Mouse (Mus musculus) hindbrain, postnatal 0 days (tissue): Measurements from ENCODE around the gene Cpt1b. TPM values are rescaled to one million over a fixed set of nuclear protein-coding genes. Genes with fewer than 3 reads are reported as not detected.

Source experiments
- ATAC-seq: fragments of 200-750 bp; cut with Nextera tagmentation; 2 replicates; pipeline ENCODE4 v1.8.0; 2017; ENCODE audit warnings: mild to moderate bottlenecking, moderate TSS enrichment, moderate library complexity
- DNase-seq: peaks from one replicate; pipeline ENCODE4 v3.0.0-alpha.2; 2015; ENCODE audit warnings: low spot score
- H3K27ac ChIP-seq: fragments of 300-500 bp; sonication (generic); 2 replicates; pipeline ENCODE4 v1.5.1; 2014; ENCODE audit warnings: mild to moderate bottlenecking
- H3K27me3 ChIP-seq: fragments of 300-500 bp; sonication (generic); 2 replicates; pipeline ENCODE4 v1.6.1; 2014; ENCODE audit warnings: low read length, mixed read lengths; ENCODE audit not compliant: insufficient read depth
- H3K36me3 ChIP-seq: fragments of 300-500 bp; sonication (generic); 2 replicates; pipeline ENCODE4 v1.6.1; 2014; ENCODE audit warnings: low read length, mixed read lengths; ENCODE audit not compliant: insufficient read depth
- H3K4me1 ChIP-seq: fragments of 300-500 bp; sonication (generic); 2 replicates; pipeline ENCODE4 v1.6.1; 2014; ENCODE audit warnings: antibody characterized with exemption, low read length, mixed read lengths; ENCODE audit not compliant: insufficient read depth
- H3K4me2 ChIP-seq: fragments of 300-500 bp; sonication (generic); 2 replicates; pipeline ENCODE4 v1.6.1; 2014; ENCODE audit warnings: low read depth, mild to moderate bottlenecking, low read length, moderate library complexity, mixed read lengths
- H3K4me3 ChIP-seq: fragments of 300-500 bp; sonication (generic); 2 replicates; pipeline ENCODE4 v1.5.1; 2014; ENCODE audit warnings: low read length
- H3K9ac ChIP-seq: fragments of 300-500 bp; sonication (generic); replicated peaks from 2 replicates; pipeline ENCODE4 v1.6.1; 2014; ENCODE audit warnings: mild to moderate bottlenecking, low read length, moderate library complexity, mixed read lengths
- H3K9me3 ChIP-seq: fragments of 300-500 bp; sonication (generic); 2 replicates; pipeline ENCODE4 v1.6.1; 2016; ENCODE audit warnings: low read length, mixed read lengths
- CTCF ChIP-seq: IDR thresholded peaks from 2 replicates; pipeline ENCODE4 v1.5.1; 2016; ENCODE audit warnings: antibody characterized with exemption, control low read depth, low read depth
- WGBS: fragments of 180-500 bp; shearing (Covaris S2); extraction: QIAGEN DNeasy Blood & Tissue Kit; methylation state at CpG from one replicate; pipeline ENCODE4 v1.1.7; 2014; 5-methylcytosine and 5-hydroxymethylcytosine counted together
- polyA plus RNA-seq: library from polyadenylated mRNA; unstranded; fragments of >200 nt; fragmentation: Nextera tagmentation; extraction: Ambion mirVana; gene quantifications from 2 replicates; pipeline ENCODE4 v1.2.1, GENCODE M21; 2015
- total RNA-seq: library from RNA; depleted of rRNA; stranded (reverse); fragments of >200 nt; gene quantifications from 2 replicates; pipeline ENCODE4 v1.2.3, GENCODE M21; 2014

Cpt1b gene
- total and polyA plus RNA-seq, 2 experiments from 2014 or later = 2.4 to 3.4 TPM

DNA sequence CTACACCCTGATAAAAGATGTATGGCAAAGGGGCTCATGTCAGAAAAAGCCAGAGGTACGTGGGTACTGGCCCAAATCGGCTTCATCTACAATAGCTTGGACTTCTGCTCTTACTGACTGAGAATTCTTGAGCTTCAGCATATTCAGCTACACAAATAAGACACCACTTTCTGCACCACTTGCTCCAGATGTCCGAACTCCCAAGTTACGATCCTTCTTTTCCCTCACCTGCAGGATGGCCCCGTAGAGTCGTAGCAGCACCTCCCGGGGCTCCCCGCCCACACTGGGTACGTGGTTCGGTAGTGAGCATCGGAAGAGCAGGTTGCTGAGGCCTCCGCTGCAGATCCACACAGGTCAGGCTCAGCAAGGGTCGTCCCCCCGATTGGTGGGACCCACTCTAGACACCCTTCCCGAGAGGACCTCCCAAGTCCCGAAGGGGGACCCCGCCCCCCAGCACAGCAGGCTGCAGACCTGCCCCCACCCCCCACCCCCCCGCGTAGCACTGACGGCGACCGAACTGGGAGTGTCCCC lies 3.2 kb upstream of the Cpt1b start:
- DNase-seq (no peak), ATAC-seq (peak; percentile 47)
- peak overlapping the region; percentile 96; the same call in 1 of the 2 replicates for H3K27ac ChIP-seq
- H3K9me3 ChIP-seq = no peaks in the 10 kb centered on the region
- H3K4me1 ChIP-seq = peaks cover 8% of the 10 kb centered on the region; the same call in 1 of the 2 replicates
- peak overlapping the region; percentile 97 for H3K4me2 ChIP-seq
- H3K27me3 ChIP-seq = no peaks in the 10 kb centered on the region
- H3K9ac ChIP-seq = peak overlapping the region; percentile 72
- TF ChIP-seq CTCF = no peak
- H3K4me3 ChIP-seq = peak overlapping the region; percentile 65
- H3K36me3 ChIP-seq = peaks cover 18% of the 10 kb centered on the region
- 4% methylated on average over 22 of the region's 22 CpGs for WGBS

DNA sequence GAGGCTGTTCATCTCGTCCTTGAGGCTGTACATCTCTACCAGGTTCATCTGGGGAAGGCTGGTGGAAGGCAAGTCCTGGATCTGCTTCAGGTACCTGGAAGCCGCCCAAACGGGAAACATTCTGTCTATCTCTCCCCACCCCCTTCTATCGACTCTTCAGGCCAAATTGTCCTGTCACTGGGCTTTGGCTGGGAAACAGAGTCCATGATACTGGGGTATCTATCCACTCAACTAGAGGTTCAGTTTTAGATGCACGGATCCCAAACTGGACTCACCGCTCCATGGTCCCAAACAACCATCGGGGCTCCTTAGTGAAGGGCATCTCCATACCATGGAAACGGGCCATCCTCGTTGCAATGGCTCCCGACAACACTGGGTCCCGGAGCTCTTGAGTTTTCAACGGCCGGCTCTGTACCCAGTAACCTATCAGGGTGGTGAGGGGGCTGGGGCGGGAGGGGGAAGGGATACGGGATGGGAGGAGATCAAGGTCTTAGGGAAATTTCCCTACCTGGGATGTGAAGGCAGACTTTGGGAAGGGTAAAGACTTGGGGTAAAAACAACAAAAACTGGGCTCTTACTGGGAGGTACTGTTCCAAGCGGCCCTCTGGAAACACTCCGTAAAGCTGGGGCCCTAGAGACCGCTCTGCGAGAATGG lies 2.6 kb upstream of the Cpt1b start:
- DNase-seq (no peak), ATAC-seq (no peak)
- no peak for TF ChIP-seq CTCF
- H3K9ac ChIP-seq = peak overlapping the region; percentile 72
- 80% methylated on average over 19 of the region's 19 CpGs for WGBS
- H3K36me3 ChIP-seq = peaks cover 18% of the 10 kb centered on the region
- peak overlapping the region; percentile 65 for H3K4me3 ChIP-seq
- H3K4me1 ChIP-seq = peaks cover 8% of the 10 kb centered on the region; the same call in 1 of the 2 replicates
- H3K4me2 ChIP-seq = peak overlapping the region; percentile 97
- no peaks in the 10 kb centered on the region for H3K27me3 ChIP-seq
- no peaks in the 10 kb centered on the region for H3K9me3 ChIP-seq
- no peak overlapping the region for H3K27ac ChIP-seq

DNA sequence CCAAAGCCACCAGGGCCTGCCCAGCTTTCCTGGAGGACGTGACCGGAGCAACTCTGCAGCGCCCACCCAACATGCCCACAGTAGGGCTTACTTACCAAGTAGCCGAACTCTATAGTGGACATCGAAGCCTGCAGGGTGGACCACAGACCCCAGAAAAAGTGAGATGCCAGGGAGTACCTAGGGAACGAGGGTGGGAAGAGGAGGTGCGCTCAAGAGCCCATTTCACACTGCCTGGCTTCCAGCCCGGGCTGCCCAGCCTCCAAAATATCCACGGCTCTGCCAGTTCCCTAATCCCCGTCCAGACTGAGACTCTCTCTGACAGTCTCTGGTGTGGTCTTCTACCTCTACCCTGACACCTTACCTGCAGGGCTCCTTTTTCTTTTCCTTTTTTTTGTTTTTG lies 1.1 kb upstream of the Cpt1b start:
- Histone ChIP-seq H3K36me3 (peaks cover 18% of the 10 kb centered on the region), H3K4me1 (peaks cover 8% of the 10 kb centered on the region; the same call in 1 of the 2 replicates), H3K9me3 (no peaks in the 10 kb centered on the region), H3K4me3 (no peak overlapping the region), H3K4me2 (no peak overlapping the region), H3K27ac (no peak overlapping the region), H3K9ac (no peak overlapping the region), H3K27me3 (no peaks in the 10 kb centered on the region)
- no peak for TF ChIP-seq CTCF
- WGBS = 88% methylated on average over 10 of the region's 10 CpGs
- ATAC-seq (no peak), DNase-seq (no peak)

DNA sequence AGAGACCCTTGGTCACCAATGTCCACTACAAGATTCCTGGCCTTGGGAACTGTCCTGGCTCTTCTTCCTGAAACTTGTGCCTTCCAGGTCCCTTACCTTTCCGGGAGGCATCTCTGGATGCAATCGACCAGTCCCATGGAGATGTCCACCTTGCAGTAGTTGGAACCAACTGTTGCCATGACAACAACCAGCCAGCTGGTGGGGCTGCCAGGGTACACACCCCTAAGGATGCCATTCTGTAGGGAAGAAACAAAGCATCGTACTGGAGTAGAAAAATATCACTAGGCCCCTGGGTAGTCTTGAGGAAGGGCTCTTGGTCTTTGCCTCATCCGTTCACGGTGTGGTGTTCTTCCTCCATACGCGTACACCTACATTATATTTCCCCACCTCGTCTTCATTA lies 1.0 kb downstream of the Cpt1b start:
- no peaks in the 10 kb centered on the region for H3K27me3 ChIP-seq
- H3K4me3 ChIP-seq = no peak overlapping the region
- peaks cover 8% of the 10 kb centered on the region; the same call in 1 of the 2 replicates for H3K4me1 ChIP-seq
- ATAC-seq (no peak), DNase-seq (no peak)
- H3K27ac ChIP-seq = no peak overlapping the region
- H3K36me3 ChIP-seq = peaks cover 22% of the 10 kb centered on the region
- no peak for TF ChIP-seq CTCF
- H3K9me3 ChIP-seq = no peaks in the 10 kb centered on the region
- WGBS = 80% methylated on average over 8 of the region's 8 CpGs
- no peak overlapping the region for H3K9ac ChIP-seq
- H3K4me2 ChIP-seq = no peak overlapping the region

DNA sequence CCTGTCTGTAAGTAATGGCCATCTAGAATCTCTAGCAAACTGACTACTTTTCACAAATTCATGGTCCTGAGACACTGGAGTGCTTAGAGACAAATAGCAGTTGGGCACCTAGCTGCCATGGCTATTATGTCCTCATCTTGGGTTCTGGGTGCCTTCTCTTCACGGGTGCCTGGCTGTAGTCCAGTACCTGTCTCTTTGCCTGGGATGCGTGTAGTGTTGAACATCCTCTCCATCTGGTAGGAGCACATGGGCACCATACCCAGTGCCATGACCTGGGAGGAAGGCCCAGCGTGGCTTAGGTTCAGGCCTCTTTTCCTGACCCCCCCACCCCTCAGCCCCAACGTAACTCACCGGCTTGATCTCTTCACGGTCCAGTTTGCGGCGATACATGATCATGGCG lies 3.7 kb downstream of the Cpt1b start:
- Histone ChIP-seq H3K4me2 (no peak overlapping the region), H3K27ac (no peak overlapping the region), H3K4me1 (no peaks in the 10 kb centered on the region), H3K27me3 (no peaks in the 10 kb centered on the region), H3K9me3 (no peaks in the 10 kb centered on the region), H3K9ac (no peak overlapping the region), H3K36me3 (peaks cover 36% of the 10 kb centered on the region), H3K4me3 (no peak overlapping the region)
- DNase-seq (no peak), ATAC-seq (no peak)
- 95% methylated on average over 9 of the region's 9 CpGs for WGBS
- no peak for TF ChIP-seq CTCF

DNA sequence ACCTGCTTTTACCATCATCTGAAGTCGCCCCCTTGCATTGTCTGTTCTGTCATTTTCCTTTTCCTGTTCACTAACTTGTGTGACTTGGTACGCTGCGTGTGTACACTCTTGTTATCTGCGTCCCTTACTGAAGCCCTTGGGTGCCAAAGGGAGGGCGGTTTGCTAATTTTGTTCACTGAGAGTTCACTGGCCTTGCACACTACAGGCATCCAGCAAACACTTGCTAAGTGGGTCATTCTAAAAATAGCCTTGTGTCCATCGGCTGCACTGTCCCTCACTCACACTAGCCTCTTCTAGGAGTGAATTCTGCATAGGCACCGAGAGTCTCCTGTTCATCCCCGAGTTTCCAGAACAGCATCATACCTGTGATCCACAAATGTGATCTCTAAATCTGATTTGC lies 10.4 kb downstream of the Cpt1b start:
- Histone ChIP-seq H3K36me3 (peaks cover 27% of the 10 kb centered on the region; the same call in 1 of the 2 replicates), H3K9me3 (no peaks in the 10 kb centered on the region), H3K4me2 (no peak overlapping the region), H3K9ac (no peak overlapping the region), H3K27ac (no peak overlapping the region), H3K4me1 (no peaks in the 10 kb centered on the region), H3K4me3 (no peak overlapping the region), H3K27me3 (no peaks in the 10 kb centered on the region)
- ATAC-seq (no peak), DNase-seq (no peak)
- TF ChIP-seq CTCF = no peak
- 87% methylated on average over 8 of the region's 8 CpGs for WGBS

DNA sequence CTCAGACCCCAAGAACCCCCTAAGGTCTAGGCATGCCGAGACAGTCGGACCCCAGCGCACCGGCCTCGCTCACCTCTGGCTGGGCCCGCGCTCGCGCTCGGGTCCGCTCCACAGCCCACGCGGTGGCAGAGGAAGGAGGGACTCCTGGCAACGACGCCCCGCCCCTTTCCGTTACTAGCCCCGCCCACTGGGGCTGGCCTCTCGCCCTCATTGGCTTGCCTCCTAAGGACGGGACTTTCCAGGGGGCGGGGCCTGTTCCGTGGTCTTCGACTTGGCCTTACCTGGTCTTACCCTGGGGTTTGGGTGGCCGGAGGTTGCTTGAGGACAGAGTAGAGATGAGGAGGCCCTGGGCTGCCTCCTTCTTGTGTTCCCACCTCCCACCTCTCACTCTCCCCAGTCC lies 15.5 kb downstream of the Cpt1b start, which contains the start of gene Syce3:
Gene Syce3, minus strand, starts transcription at position 386 of the 400 bp plus-strand sequence.
- no peak within 1 kb of the TSS for H3K27ac ChIP-seq
- no peak within 1 kb of the TSS for H3K4me2 ChIP-seq
- H3K4me3 ChIP-seq = no peak within 1 kb of the TSS
- no peak for DNase-seq
- H3K27me3 ChIP-seq = no peaks in the 10 kb centered on the region
- H3K36me3 ChIP-seq = no peaks in the 10 kb centered on the region
- H3K9me3 ChIP-seq = peaks cover 5% of the 10 kb centered on the region
- ATAC-seq = no peak
- 89% methylated on average over 22 of the region's 24 CpGs for WGBS
- H3K4me1 ChIP-seq = no peaks in the 10 kb centered on the region
- no peak for TF ChIP-seq CTCF
- H3K9ac ChIP-seq = no peak within 1 kb of the TSS
